Mouse (Mus musculus) embryonic fibroblast, embryonic 13.5 days (primary cell): ENCODE data around the gene Kansl2.

ENCODE experiments used
- CTCF ChIP-seq: IDR thresholded peaks from 2 replicates; pipeline ENCODE4 v1.5.1; 2011; ENCODE audit warnings: mild to moderate bottlenecking, control low read depth, low read length, moderate library complexity, borderline replicate concordance; ENCODE audit not compliant: insufficient read depth
- POLR2A ChIP-seq: IDR thresholded peaks from 2 replicates; pipeline ENCODE4 v1.6.1; 2011; ENCODE audit warnings: low read depth, mild to moderate bottlenecking, control low read depth, low read length, moderate library complexity

- TF ChIP-seq CTCF = no peak
- TF ChIP-seq POLR2A = no peak
These were observed 39.2 kb upstream of the Kansl2 start for GRCm38 (mm10) chr15:98573293-98573692.
